ENCODE assay signal across 8 mouse cellular contexts in genomic region chr7:44527483-44528398, GRCm38 (mm10). TPM values are rescaled to one million over a fixed set of nuclear protein-coding genes. Genes with fewer than 3 reads are reported as not detected.
DNase-seq lines count a peak whose midpoint lies in the region; ATAC-seq and TF ChIP-seq lines count a peak whose summit lies in the region.

No protein-coding gene starts in this region.

- TF ChIP-seq POLR2A in MEL (IDR thresholded peaks at IDR 0.05; ENCODE audit: control insufficient read depth in 1 of 2, insufficient read depth in 1 of 2, low read depth in 1 of 2, low read length in 2 of 2, poor library complexity in 1 of 2): peak; percentile 73 to 80

- WGBS in forebrain, embryonic 15.5 days: 6% methylated on average over 40 of the region's 40 CpGs
- WGBS in neural tube, embryonic 13.5 days: 5% methylated on average over 40 of the region's 40 CpGs

- H3K27me3 ChIP-seq in MEL (ENCODE audit: control insufficient read depth in 1 of 2, insufficient read depth in 2 of 2, low read length in 2 of 2): peaks cover 0 to 1% of the 10 kb centered on the region in 2 experiments; a peak in 1 of 4 replicates
- peaks cover 9% of the 10 kb centered on the region; the same call in 1 of the 2 replicates for H3K27me3 ChIP-seq in forebrain, embryonic 15.5 days
- peaks cover 74% of the 10 kb centered on the region for H3K27me3 ChIP-seq in neural tube, embryonic 13.5 days

- no peaks in the 10 kb centered on the region for H3K9me3 ChIP-seq in MEL (replicated peaks; ENCODE audit: insufficient read depth, low read length)
- H3K9me3 ChIP-seq in forebrain, embryonic 15.5 days: no peaks in the 10 kb centered on the region
- no peaks in the 10 kb centered on the region for H3K9me3 ChIP-seq in neural tube, embryonic 13.5 days

- H3K4me1 ChIP-seq in MEL (ENCODE audit: control insufficient read depth in 1 of 2, insufficient read depth in 2 of 2, low read length in 2 of 2): peaks cover 0 to 6% of the 10 kb centered on the region in 2 experiments; a peak in 2 of 4 replicates
- peaks cover 16% of the 10 kb centered on the region for H3K4me1 ChIP-seq in forebrain, embryonic 15.5 days
- peaks cover 12% of the 10 kb centered on the region for H3K4me1 ChIP-seq in neural tube, embryonic 13.5 days (replicated peaks)

- H3K79me2 ChIP-seq in MEL (ENCODE audit: control insufficient read depth, insufficient read depth, low read length, poor library complexity): no peaks in the 10 kb centered on the region; the same call in 1 of the 2 replicates

- peak overlapping the region; percentile 79 for H3K9ac ChIP-seq in MEL (ENCODE audit: control insufficient read depth, low read depth, low read length, poor library complexity, severe bottlenecking)
- H3K9ac ChIP-seq in forebrain, embryonic 15.5 days (replicated peaks): peak overlapping the region; percentile 51
- H3K9ac ChIP-seq in neural tube, embryonic 13.5 days: peak overlapping the region; percentile 58

- peak overlapping the region; percentile 62 for H3K27ac ChIP-seq in MEL (ENCODE audit: control insufficient read depth, low read depth, low read length)
- no peak overlapping the region for H3K27ac ChIP-seq in forebrain, embryonic 15.5 days (replicated peaks)
- peak overlapping the region; percentile 89 for H3K27ac ChIP-seq in layer of hippocampus, adult 2 months
- H3K27ac ChIP-seq in neural tube, embryonic 13.5 days (replicated peaks): no peak overlapping the region

- H3K36me3 ChIP-seq in MEL (ENCODE audit: control insufficient read depth in 1 of 2, insufficient read depth in 2 of 2, low read length in 2 of 2): 0 out of 4 replicates have a peak, but pooled peaks cover 0 to 2% of the 10 kb centered on the region in 2 experiments
- no peaks in the 10 kb centered on the region for H3K36me3 ChIP-seq in forebrain, embryonic 15.5 days
- no peaks in the 10 kb centered on the region for H3K36me3 ChIP-seq in neural tube, embryonic 13.5 days

- peak; percentile 69 to 80 (median 80) for TF ChIP-seq CTCF in MEL (IDR thresholded peaks at IDR 0.05 in 2 of 3, conservative IDR thresholded peaks at IDR 0.05 in 1 of 3; ENCODE audit: control insufficient read depth in 1 of 3, insufficient read depth in 1 of 3, low read depth in 2 of 3, low read length in 3 of 3, poor library complexity in 1 of 3, severe bottlenecking in 1 of 3)
- peak; percentile 87 for TF ChIP-seq CTCF in layer of hippocampus, adult 2 months (conservative IDR thresholded peaks at IDR 0.05)

- TF ChIP-seq EP300 in MEL (IDR thresholded peaks at IDR 0.05; ENCODE audit: low read depth in 1 of 2, low read length in 2 of 2): no peak

- H3K4me3 ChIP-seq in MEL (ENCODE audit: control insufficient read depth in 1 of 2, insufficient read depth in 1 of 2, low read depth in 2 of 2, low read length in 2 of 2): peak overlapping the region; percentile 59 to 69
- peak overlapping the region; percentile 38 for H3K4me3 ChIP-seq in forebrain, embryonic 15.5 days
- peak overlapping the region; percentile 54 for H3K4me3 ChIP-seq in layer of hippocampus, adult 2 months
- H3K4me3 ChIP-seq in neural tube, embryonic 13.5 days: peak overlapping the region; percentile 32

- TF ChIP-seq RAD21 in MEL (IDR thresholded peaks at IDR 0.05; ENCODE audit: low read depth, low read length): peak; percentile 49

- ATAC-seq in forebrain, embryonic 15.5 days (replicated peaks): peak; percentile 64; the same call in 1 of the 2 replicates
- ATAC-seq in neural tube, embryonic 13.5 days (ENCODE audit: low read depth): peak; percentile 42; the same call in 1 of the 2 replicates

- peak overlapping the region; percentile 80 for H3K4me2 ChIP-seq in forebrain, embryonic 15.5 days (replicated peaks)
- H3K4me2 ChIP-seq in neural tube, embryonic 13.5 days: peak overlapping the region; percentile 61

- DNase-seq in MEL (ENCODE audit: low read depth, low spot score): peak; percentile 95
- DNase-seq in cerebellum, adult 11-12 months: peak; percentile 87
- peak; percentile 83 for DNase-seq in heart, postnatal 4 days
- DNase-seq in layer of hippocampus, adult 2 months (ENCODE audit: low spot score in 2 of 2): peak; percentile 69 to 78
- DNase-seq in lung, adult 18-20 months: peak; percentile 88 to 92
- peak; percentile 87 for DNase-seq in testis, postnatal 10 days (ENCODE audit: low spot score)

TF ChIP-seq in MEL, 35 proteins besides CTCF, POLR2A, EP300 and RAD21 (continues in another document):
- TF ChIP-seq ZNF384 (IDR thresholded peaks at IDR 0.05; ENCODE audit: low read depth, low read length) (no peak), MYC (IDR thresholded peaks at IDR 0.05; ENCODE audit: low read depth, low read length) (no peak; the same call in 1 of the 2 replicates), ETS1 (IDR thresholded peaks at IDR 0.05; ENCODE audit: low read depth, low read length) (no peak; the same call in 1 of the 2 replicates), ELF1 (IDR thresholded peaks at IDR 0.05; ENCODE audit: low read depth, low read length) (no peak), SMC3 (IDR thresholded peaks at IDR 0.05; ENCODE audit: low read depth, low read length) (peak; percentile 64), MEF2A (IDR thresholded peaks at IDR 0.05; ENCODE audit: extremely low read depth, insufficient replicate concordance, low read depth, low read length, poor library complexity, severe bottlenecking) (no peak), NRF1 (IDR thresholded peaks at IDR 0.05; ENCODE audit: insufficient read depth, low read depth, low read length, poor library complexity, severe bottlenecking) (peak; percentile 82), TBP (IDR thresholded peaks at IDR 0.05; ENCODE audit: low read depth, low read length) (peak; percentile 43; the same call in 1 of the 2 replicates), MXI1 (IDR thresholded peaks at IDR 0.05; ENCODE audit: low read depth, low read length) (peak; percentile 71), MAX (IDR thresholded peaks at IDR 0.05; ENCODE audit: low read length) (no peak; the same call in none of the 2 replicates), MYB (IDR thresholded peaks at IDR 0.05; ENCODE audit: low read depth, low read length) (no peak), POLR2AphosphoS5 (IDR thresholded peaks at IDR 0.05; ENCODE audit: borderline replicate concordance, low read depth, low read length) (no peak), ZC3H11A (IDR thresholded peaks at IDR 0.05; ENCODE audit: low read depth, low read length) (no peak), USF2 (IDR thresholded peaks at IDR 0.05; ENCODE audit: borderline replicate concordance in 1 of 2, insufficient read depth in 1 of 2, low read depth in 1 of 2, low read length in 2 of 2) (no peak), GABPA (IDR thresholded peaks at IDR 0.05; ENCODE audit: low read depth, low read length) (no peak), MAZ (IDR thresholded peaks at IDR 0.05; ENCODE audit: low read depth, low read length) (peak; percentile 88), GATA1 (IDR thresholded peaks at IDR 0.05; ENCODE audit: low read depth, low read length) (no peak), CHD1 (IDR thresholded peaks at IDR 0.05; ENCODE audit: low read depth, low read length) (no peak), MAFK (IDR thresholded peaks at IDR 0.05; ENCODE audit: borderline replicate concordance, low read depth, low read length) (no peak)

RNA-seq across cellular contexts. Expression of gene Mybpc2, which starts 3.3 kb away (rescaled TPM):
- not detected in 2 replicates for total RNA-seq in MEL (2012; rRNA removed)
- not detected for polyA plus RNA-seq in MEL (2012; ENCODE audit: insufficient read depth in 1 of 2, insufficient read length in 2 of 2, low read depth in 1 of 2, low replicate concordance in 2 of 2, missing spikeins in 1 of 2)
- polyA plus RNA-seq in forebrain, embryonic 15.5 days (2015; fragmentation: Nextera tagmentation; extraction: Ambion mirVana): 0.13 and 0.15 TPM in 2 replicates
- total RNA-seq in heart, postnatal 4 days (2021): 10 to 100 TPM; 15.3 to 15.8 TPM
- not detected for total RNA-seq in layer of hippocampus, adult 2 months (2021)
- polyA plus RNA-seq in neural tube, embryonic 13.5 days (2015; fragmentation: Nextera tagmentation; extraction: Ambion mirVana): 0.08 and 0.22 TPM in 2 replicates

RNA-seq across cellular contexts. Expression of gene Spib, which starts 4.1 kb away (rescaled TPM):
- total RNA-seq in MEL (2012; rRNA removed): 0.04 and 0.10 TPM in 2 replicates
- under 1 TPM in 1 of 2 experiments, not detected in 1; 0.13 TPM for polyA plus RNA-seq in MEL (2012; ENCODE audit: insufficient read depth in 1 of 2, insufficient read length in 2 of 2, low read depth in 1 of 2, low replicate concordance in 2 of 2, missing spikeins in 1 of 2)
- polyA plus RNA-seq in forebrain, embryonic 15.5 days (2015; fragmentation: Nextera tagmentation; extraction: Ambion mirVana): not detected in 2 replicates
- total RNA-seq in heart, postnatal 4 days (2021): under 1 TPM; 0.43 to 0.76 TPM
- under 1 TPM; 0.12 to 0.13 TPM for total RNA-seq in layer of hippocampus, adult 2 months (2021)
- 0.13 TPM in 1 of 2 replicates, not detected in the other for polyA plus RNA-seq in neural tube, embryonic 13.5 days (2015; fragmentation: Nextera tagmentation; extraction: Ambion mirVana)

RNA-seq across cellular contexts. Expression of gene Pold1, which starts 20.9 kb away (rescaled TPM):
- 82.6 and 87.8 TPM in 2 replicates for total RNA-seq in MEL (2012; rRNA removed)
- 100 to 1,000 TPM in 1 of 2 experiments, not detected in 1; 104 TPM for polyA plus RNA-seq in MEL (2012; ENCODE audit: insufficient read depth in 1 of 2, insufficient read length in 2 of 2, low read depth in 1 of 2, low replicate concordance in 2 of 2, missing spikeins in 1 of 2)
- 46.9 and 54.1 TPM in 2 replicates for polyA plus RNA-seq in forebrain, embryonic 15.5 days (2015; fragmentation: Nextera tagmentation; extraction: Ambion mirVana)
- 10 to 100 TPM; 42.4 to 46.5 TPM for total RNA-seq in heart, postnatal 4 days (2021)
- total RNA-seq in layer of hippocampus, adult 2 months (2021): 10 to 100 TPM in 1 of 2 experiments, 1 to 10 TPM in 1; 9.0 to 10.5 TPM
- polyA plus RNA-seq in neural tube, embryonic 13.5 days (2015; fragmentation: Nextera tagmentation; extraction: Ambion mirVana): 22.5 and 22.7 TPM in 2 replicates

RNA-seq across cellular contexts. Expression of gene Nr1h2, which starts 26.0 kb away (rescaled TPM):
- 42.3 and 49.7 TPM in 2 replicates for total RNA-seq in MEL (2012; rRNA removed)
- 10 to 100 TPM in 1 of 2 experiments, not detected in 1; 82.3 TPM for polyA plus RNA-seq in MEL (2012; ENCODE audit: insufficient read depth in 1 of 2, insufficient read length in 2 of 2, low read depth in 1 of 2, low replicate concordance in 2 of 2, missing spikeins in 1 of 2)
- polyA plus RNA-seq in forebrain, embryonic 15.5 days (2015; fragmentation: Nextera tagmentation; extraction: Ambion mirVana): 70.5 and 79.5 TPM in 2 replicates
- 10 to 100 TPM; 45.5 to 47.2 TPM for total RNA-seq in heart, postnatal 4 days (2021)
- 10 to 100 TPM; 58.2 to 66.7 TPM for total RNA-seq in layer of hippocampus, adult 2 months (2021)
- 60.1 and 65.2 TPM in 2 replicates for polyA plus RNA-seq in neural tube, embryonic 13.5 days (2015; fragmentation: Nextera tagmentation; extraction: Ambion mirVana)

RNA-seq across cellular contexts. Expression of gene Fam71e1, which starts 31.4 kb away (rescaled TPM):
- total RNA-seq in MEL (2012; rRNA removed): 0.69 and 1.2 TPM in 2 replicates
- polyA plus RNA-seq in MEL (2012; ENCODE audit: insufficient read depth in 1 of 2, insufficient read length in 2 of 2, low read depth in 1 of 2, low replicate concordance in 2 of 2, missing spikeins in 1 of 2): 1 to 10 TPM in 1 of 2 experiments, not detected in 1; 2.0 TPM
- 30.2 and 30.5 TPM in 2 replicates for polyA plus RNA-seq in forebrain, embryonic 15.5 days (2015; fragmentation: Nextera tagmentation; extraction: Ambion mirVana)
- total RNA-seq in heart, postnatal 4 days (2021): 1 to 10 TPM; 6.3 to 6.7 TPM
- 10 to 100 TPM; 19.3 to 23.4 TPM for total RNA-seq in layer of hippocampus, adult 2 months (2021)
- 23.0 and 29.8 TPM in 2 replicates for polyA plus RNA-seq in neural tube, embryonic 13.5 days (2015; fragmentation: Nextera tagmentation; extraction: Ambion mirVana)

Comparison
In these comparisons a context has a peak if more than half of its experiments do, and no peak if none do; other contexts are left out.
1. H3K27ac ChIP-seq: peak in MEL (single experiment) and layer of hippocampus, adult 2 months (single experiment); none in forebrain, embryonic 15.5 days (single experiment) and neural tube, embryonic 13.5 days (single experiment).
2. RNA of gene Mybpc2, which starts 3.3 kb away (total RNA-seq): 15.3 to 15.8 TPM in heart, postnatal 4 days; not detected in layer of hippocampus, adult 2 months and not detected in MEL; every median in the first group is over 10 times any median in the second.
3. Peak in every context shown above with its lines, with median percentiles within 50 percentile points of each other: DNase-seq, H3K4me3 ChIP-seq and H3K9ac ChIP-seq.